Mouse (Mus musculus) ES-Bruce4 (cell line): ENCODE data around the gene Phox2a. TPM values are rescaled to one million over a fixed set of nuclear protein-coding genes. Genes with fewer than 3 reads are reported as not detected.
A peak's percentile ranks its signal among the peaks of the same experiment; 100 is the strongest.

ENCODE experiments used
- H3K27ac ChIP-seq: 2 replicates; pipeline ENCODE4 v1.5.1; 2012; ENCODE audit warnings: low read length, inconsistent platforms; ENCODE audit not compliant: insufficient read depth
- H3K27me3 ChIP-seq: 2 replicates; pipeline ENCODE4 v1.6.1; 2012; ENCODE audit warnings: mild to moderate bottlenecking, low read length, inconsistent platforms; ENCODE audit not compliant: control insufficient read depth, poor library complexity, insufficient read depth, severe bottlenecking
- H3K36me3 ChIP-seq: 2 replicates; pipeline ENCODE4 v1.6.1; 2012; ENCODE audit warnings: inconsistent platforms, mild to moderate bottlenecking, low read length, moderate library complexity; ENCODE audit not compliant: control insufficient read depth, poor library complexity, insufficient read depth, severe bottlenecking
- H3K4me1 ChIP-seq: one replicate; pipeline ENCODE4 v1.8.1; 2011; ENCODE audit warnings: low read length; ENCODE audit not compliant: control insufficient read depth, insufficient read depth
- H3K4me3 ChIP-seq: 2 replicates; pipeline ENCODE4 v1.5.1; 2011; ENCODE audit warnings: low read depth, mild to moderate bottlenecking, low read length
- H3K9ac ChIP-seq: 2 replicates; pipeline ENCODE4 v1.6.1; 2012; ENCODE audit warnings: low read depth, mild to moderate bottlenecking, inconsistent platforms; ENCODE audit not compliant: poor library complexity, severe bottlenecking
- H3K9me3 ChIP-seq: replicated peaks from 2 replicates; pipeline ENCODE4 v1.6.1; 2012; ENCODE audit warnings: mild to moderate bottlenecking, low read length, inconsistent platforms; ENCODE audit not compliant: control insufficient read depth, poor library complexity, insufficient read depth, severe bottlenecking
- CTCF ChIP-seq: IDR thresholded peaks from one replicate; pipeline ENCODE4 v1.8.1; 2011; ENCODE audit warnings: low read depth, low read length
- EP300 ChIP-seq: IDR thresholded peaks from 2 replicates; pipeline ENCODE4 v1.6.1; 2011; ENCODE audit warnings: low read depth, low read length; ENCODE audit not compliant: insufficient read depth
- POLR2A ChIP-seq: IDR thresholded peaks from one replicate; pipeline ENCODE4 v1.8.1; 2011; ENCODE audit warnings: low read length; ENCODE audit not compliant: insufficient read depth
- polyA plus RNA-seq: library from polyadenylated mRNA; stranded (reverse); fragments of >200 nt; gene quantifications from 2 replicates; pipeline ENCODE4 v1.2.4, GENCODE M21; 2011; ENCODE audit warnings: low read depth; ENCODE audit not compliant: missing spikeins, insufficient read depth, insufficient read length

Phox2a gene
- polyA plus RNA-seq, 1 experiment = 6.5 TPM

DNA sequence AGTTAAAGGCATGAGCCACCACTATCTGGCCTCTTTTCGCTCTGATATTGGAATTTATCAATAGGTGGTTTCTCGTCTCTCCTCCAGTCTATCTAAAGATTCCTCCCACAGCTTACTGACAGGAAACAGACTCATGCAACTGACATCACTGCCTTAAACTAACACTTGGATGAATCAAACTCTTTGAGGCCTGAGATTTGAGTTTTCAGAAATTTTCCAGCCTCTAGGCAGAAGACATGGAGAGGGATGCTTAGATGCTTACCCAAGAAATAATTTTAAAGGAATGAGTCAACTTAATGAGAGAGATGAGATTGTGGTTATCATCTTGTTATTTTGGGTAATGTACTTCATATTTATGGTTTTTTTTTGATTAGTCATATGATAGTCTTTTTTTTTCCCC lies 35.7 kb downstream of the Phox2a start:
- Histone ChIP-seq H3K9ac (no peak overlapping the region), H3K36me3 (peaks cover 19% of the 10 kb centered on the region), H3K27ac (no peak overlapping the region), H3K4me1 (no peaks in the 10 kb centered on the region), H3K4me3 (no peak overlapping the region), H3K9me3 (no peaks in the 10 kb centered on the region), H3K27me3 (no peaks in the 10 kb centered on the region)
- TF ChIP-seq POLR2A (no peak), EP300 (no peak), CTCF (no peak)

DNA sequence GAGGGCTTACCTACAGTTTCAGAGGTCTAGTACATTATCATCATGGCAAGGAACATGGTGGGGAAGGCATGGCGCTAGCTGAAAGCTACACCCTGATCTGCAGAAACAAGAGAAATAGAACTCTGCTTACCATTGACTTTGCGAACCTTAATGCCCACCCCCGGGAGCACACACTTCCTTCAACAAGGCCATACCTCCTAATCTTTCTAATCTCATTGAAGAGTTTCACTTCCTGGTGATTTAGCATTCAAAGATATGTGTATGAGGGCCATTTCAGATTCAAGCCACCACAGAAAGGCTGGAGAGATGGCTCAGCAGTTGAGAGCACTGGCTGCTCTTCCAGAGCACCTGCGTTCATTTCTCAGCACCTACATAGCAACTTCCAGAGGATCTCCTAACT lies 39.0 kb downstream of the Phox2a start, which contains the start of gene Folr2:
Gene Folr2 (minus strand): TSS at position 101 of the 400 bp plus-strand sequence.
- no peak within 1 kb of the TSS for H3K4me3 ChIP-seq
- H3K27ac ChIP-seq = no peak within 1 kb of the TSS
- no peaks in the 10 kb centered on the region for H3K4me1 ChIP-seq
- TF ChIP-seq POLR2A (no peak), EP300 (no peak), CTCF (no peak)
- H3K9ac ChIP-seq = no peak within 1 kb of the TSS
- H3K36me3 ChIP-seq = peaks cover 22% of the 10 kb centered on the region
- no peaks in the 10 kb centered on the region for H3K27me3 ChIP-seq
- no peaks in the 10 kb centered on the region for H3K9me3 ChIP-seq

DNA sequence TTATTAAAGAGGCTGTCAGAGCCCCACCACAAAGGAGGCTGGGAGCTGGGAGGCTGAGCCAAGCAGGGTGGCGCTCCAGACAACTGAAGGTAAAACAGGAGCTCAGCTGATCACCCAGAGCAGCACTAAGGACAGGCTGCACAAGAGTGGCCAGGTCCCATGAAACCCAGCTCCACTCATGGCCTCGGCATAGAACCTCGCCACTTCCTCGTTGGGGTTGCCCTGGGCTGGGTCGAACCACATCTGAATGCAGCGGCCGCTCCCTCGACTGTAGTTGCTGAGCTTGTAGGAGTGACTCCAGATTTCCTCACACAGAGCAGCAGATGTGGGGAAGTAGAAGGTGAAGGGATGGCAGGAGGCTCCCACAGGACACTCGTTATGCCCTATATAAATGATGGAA lies 40.2 kb downstream of the Phox2a start:
- TF ChIP-seq POLR2A (no peak), EP300 (no peak), CTCF (no peak)
- Histone ChIP-seq H3K9ac (no peak overlapping the region), H3K27ac (no peak overlapping the region), H3K4me1 (no peaks in the 10 kb centered on the region), H3K4me3 (no peak overlapping the region), H3K36me3 (peaks cover 22% of the 10 kb centered on the region), H3K9me3 (no peaks in the 10 kb centered on the region), H3K27me3 (no peaks in the 10 kb centered on the region)

DNA sequence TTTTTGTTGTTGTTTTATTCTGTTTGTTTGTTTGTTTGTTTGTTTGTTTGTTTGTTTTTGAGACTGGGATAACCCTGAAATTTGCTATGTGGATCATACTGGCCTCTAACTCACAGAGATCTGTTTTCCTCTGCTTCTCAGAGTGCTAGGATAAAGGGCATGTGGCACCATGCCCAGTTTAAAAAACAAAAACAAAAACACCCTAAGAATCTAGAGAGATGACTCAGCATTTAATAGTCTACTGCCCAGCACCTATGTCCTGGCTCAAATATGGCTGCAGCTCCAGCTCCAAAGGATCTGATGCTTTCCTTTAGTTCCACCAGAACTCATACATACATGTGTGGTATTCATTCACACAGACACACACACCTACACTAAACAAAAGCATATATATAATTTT lies 42.9 kb downstream of the Phox2a start:
- H3K27me3 ChIP-seq = no peaks in the 10 kb centered on the region
- peaks cover 20% of the 10 kb centered on the region for H3K36me3 ChIP-seq
- H3K4me1 ChIP-seq = peaks cover 2% of the 10 kb centered on the region
- H3K9me3 ChIP-seq = no peaks in the 10 kb centered on the region
- H3K4me3 ChIP-seq = no peak overlapping the region
- TF ChIP-seq POLR2A = no peak
- no peak for TF ChIP-seq EP300
- no peak overlapping the region for H3K27ac ChIP-seq
- no peak overlapping the region for H3K9ac ChIP-seq

DNA sequence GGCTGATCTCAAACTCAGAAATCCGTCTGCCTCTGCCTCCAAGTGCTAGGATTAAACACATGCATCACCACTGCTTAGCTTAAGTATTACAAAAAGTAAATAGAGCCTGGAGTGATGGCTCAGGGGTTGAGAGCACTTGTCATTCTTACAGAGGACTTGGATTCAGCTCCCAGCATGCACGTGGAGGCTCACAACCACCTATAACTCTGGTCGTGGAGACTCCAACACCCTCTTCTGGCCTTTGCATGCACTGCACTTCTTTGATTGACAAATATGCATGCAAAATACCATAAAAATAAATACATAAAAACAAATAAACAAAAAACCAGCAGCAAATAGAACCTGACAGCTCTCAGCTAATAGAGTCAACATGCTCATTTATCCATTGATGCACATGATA lies 44.2 kb downstream of the Phox2a start:
- H3K9me3 ChIP-seq = no peaks in the 10 kb centered on the region
- no peak overlapping the region for H3K27ac ChIP-seq
- H3K36me3 ChIP-seq = peaks cover 13% of the 10 kb centered on the region
- H3K27me3 ChIP-seq = no peaks in the 10 kb centered on the region
- peaks cover 2% of the 10 kb centered on the region for H3K4me1 ChIP-seq
- H3K4me3 ChIP-seq = no peak overlapping the region
- no peak overlapping the region for H3K9ac ChIP-seq
- TF ChIP-seq POLR2A (no peak), CTCF (peak; percentile 20)

DNA sequence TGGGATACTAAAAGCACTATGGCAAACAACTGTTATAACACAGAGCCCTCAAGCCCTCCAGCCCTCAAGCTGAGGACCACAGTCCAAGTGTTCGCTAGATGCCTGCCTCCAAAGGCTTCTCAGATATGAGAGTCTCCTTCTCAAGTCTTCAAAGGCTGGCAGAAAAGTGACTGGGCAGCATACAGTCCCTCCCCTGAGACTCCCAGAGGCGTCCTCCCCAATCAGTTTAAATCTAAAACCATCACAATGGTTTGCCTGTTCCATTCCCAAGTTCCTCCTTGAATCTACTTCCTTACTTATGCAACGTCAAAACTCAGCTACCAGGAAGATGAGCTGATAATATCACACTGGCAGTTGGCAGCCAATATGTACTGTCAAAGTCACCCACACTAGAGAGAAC lies 45.3 kb downstream of the Phox2a start, which contains the start of gene Anapc15:
Gene Anapc15 (plus strand): TSS at position 301 of the 400 bp plus-strand sequence.
- H3K9ac ChIP-seq = no peak within 1 kb of the TSS
- H3K9me3 ChIP-seq = no peaks in the 10 kb centered on the region
- H3K27me3 ChIP-seq = no peaks in the 10 kb centered on the region
- peaks cover 3% of the 10 kb centered on the region; the same call in 1 of the 2 replicates for H3K36me3 ChIP-seq
- no peak within 1 kb of the TSS for H3K4me3 ChIP-seq
- 0 out of 2 replicates have a peak within 1 kb of the TSS, but pooled peaks have one; percentile 39 for H3K27ac ChIP-seq
- H3K4me1 ChIP-seq = peaks cover 2% of the 10 kb centered on the region
- no peak for TF ChIP-seq CTCF
- no peak for TF ChIP-seq POLR2A
- no peak for TF ChIP-seq EP300
